Mouse (Mus musculus): ENCODE measurements around the gene Pbx1. TPM values are rescaled to one million over a fixed set of nuclear protein-coding genes. Genes with fewer than 3 reads are reported as not detected.

Gene Pbx1
- polyA plus RNA-seq, 2 experiments, result 26.5 to 48.2 TPM

GRCm38 (mm10) chr1:168372089-168372488 is 60.0 kb downstream of the Pbx1 start:
- no peak overlapping the region for H3K4me3 ChIP-seq (replicated peaks; ENCODE audit: low read length)
- no peak overlapping the region for H3K4me2 ChIP-seq (replicated peaks; ENCODE audit: low read depth, low read length, severe bottlenecking)
- DNase-seq (ENCODE audit: low spot score) (no peak), ATAC-seq (ENCODE audit: low FRiP score, low read depth) (no peak)
- no peak for TF ChIP-seq POLR2A (IDR thresholded peaks at IDR 0.05; ENCODE audit: borderline replicate concordance, extremely low read depth, insufficient read depth, insufficient read length)
- peaks cover 3% of the 10 kb centered on the region for H3K4me1 ChIP-seq (ENCODE audit: control insufficient read depth, insufficient read depth, low read length)
- 0 out of 2 replicates have a peak, but pooled peaks cover 8% of the 10 kb centered on the region for H3K36me3 ChIP-seq (ENCODE audit: control insufficient read depth, insufficient read depth, low read length)
- no peaks in the 10 kb centered on the region for H3K9me3 ChIP-seq (ENCODE audit: control insufficient read depth, low read length)
- H3K27ac ChIP-seq (replicated peaks; ENCODE audit: low read depth, low read length), result no peak overlapping the region
- 84% methylated on average over 2 of the region's 2 CpGs for WGBS
- no peak overlapping the region for H3K9ac ChIP-seq (ENCODE audit: low read depth, low read length, severe bottlenecking)
- H3K27me3 ChIP-seq (ENCODE audit: control insufficient read depth, insufficient read depth, low read length), result no peaks in the 10 kb centered on the region

GRCm38 (mm10) chr1:168370966-168371365 is 61.1 kb downstream of the Pbx1 start:
- H3K4me3 ChIP-seq (replicated peaks; ENCODE audit: low read length), result no peak overlapping the region
- DNase-seq (ENCODE audit: low spot score) (no peak), ATAC-seq (ENCODE audit: low FRiP score, low read depth) (no peak)
- no peak overlapping the region for H3K27ac ChIP-seq (replicated peaks; ENCODE audit: low read depth, low read length)
- TF ChIP-seq POLR2A (IDR thresholded peaks at IDR 0.05; ENCODE audit: borderline replicate concordance, extremely low read depth, insufficient read depth, insufficient read length), result no peak
- H3K4me1 ChIP-seq (ENCODE audit: control insufficient read depth, insufficient read depth, low read length), result peaks cover 3% of the 10 kb centered on the region
- H3K36me3 ChIP-seq (ENCODE audit: control insufficient read depth, insufficient read depth, low read length), result 0 out of 2 replicates have a peak, but pooled peaks cover 8% of the 10 kb centered on the region
- H3K4me2 ChIP-seq (replicated peaks; ENCODE audit: low read depth, low read length, severe bottlenecking), result no peak overlapping the region
- 66% methylated on average over 9 of the region's 9 CpGs for WGBS
- H3K27me3 ChIP-seq (ENCODE audit: control insufficient read depth, insufficient read depth, low read length), result no peaks in the 10 kb centered on the region
- H3K9ac ChIP-seq (ENCODE audit: low read depth, low read length, severe bottlenecking), result no peak overlapping the region
- no peaks in the 10 kb centered on the region for H3K9me3 ChIP-seq (ENCODE audit: control insufficient read depth, low read length)

- Histone ChIP-seq H3K4me3 (replicated peaks; ENCODE audit: low read length) (no peak overlapping the region), H3K27ac (replicated peaks; ENCODE audit: low read depth, low read length) (no peak overlapping the region), H3K4me1 (ENCODE audit: control insufficient read depth, insufficient read depth, low read length) (no peaks in the 10 kb centered on the region; the same call in 1 of the 2 replicates), H3K36me3 (ENCODE audit: control insufficient read depth, insufficient read depth, low read length) (0 out of 2 replicates have a peak, but pooled peaks cover 4% of the 10 kb centered on the region), H3K9ac (ENCODE audit: low read depth, low read length, severe bottlenecking) (no peak overlapping the region), H3K27me3 (ENCODE audit: control insufficient read depth, insufficient read depth, low read length) (no peaks in the 10 kb centered on the region), H3K9me3 (ENCODE audit: control insufficient read depth, low read length) (no peaks in the 10 kb centered on the region), H3K4me2 (replicated peaks; ENCODE audit: low read depth, low read length, severe bottlenecking) (no peak overlapping the region)
- DNase-seq (ENCODE audit: low spot score) (no peak), ATAC-seq (ENCODE audit: low FRiP score, low read depth) (no peak)
- WGBS, result 80% methylated on average over 5 of the region's 5 CpGs
- no peak for TF ChIP-seq POLR2A (IDR thresholded peaks at IDR 0.05; ENCODE audit: borderline replicate concordance, extremely low read depth, insufficient read depth, insufficient read length)
Measured at GRCm38 (mm10) chr1:168366261-168366660, 65.8 kb downstream of the Pbx1 start.

GRCm38 (mm10) chr1:168364325-168364724 is 67.7 kb downstream of the Pbx1 start:
- Histone ChIP-seq H3K4me1 (ENCODE audit: control insufficient read depth, insufficient read depth, low read length) (no peaks in the 10 kb centered on the region; the same call in 1 of the 2 replicates), H3K4me2 (replicated peaks; ENCODE audit: low read depth, low read length, severe bottlenecking) (no peak overlapping the region), H3K36me3 (ENCODE audit: control insufficient read depth, insufficient read depth, low read length) (no peaks in the 10 kb centered on the region; the same call in 1 of the 2 replicates), H3K27ac (replicated peaks; ENCODE audit: low read depth, low read length) (no peak overlapping the region), H3K27me3 (ENCODE audit: control insufficient read depth, insufficient read depth, low read length) (no peaks in the 10 kb centered on the region), H3K9me3 (ENCODE audit: control insufficient read depth, low read length) (no peaks in the 10 kb centered on the region), H3K9ac (ENCODE audit: low read depth, low read length, severe bottlenecking) (no peak overlapping the region), H3K4me3 (replicated peaks; ENCODE audit: low read length) (no peak overlapping the region)
- TF ChIP-seq POLR2A (IDR thresholded peaks at IDR 0.05; ENCODE audit: borderline replicate concordance, extremely low read depth, insufficient read depth, insufficient read length), result no peak
- DNase-seq (ENCODE audit: low spot score) (no peak), ATAC-seq (ENCODE audit: low FRiP score, low read depth) (no peak)
- WGBS, result 64% methylated on average over 7 of the region's 7 CpGs

- Histone ChIP-seq H3K27me3 (ENCODE audit: control insufficient read depth, insufficient read depth, low read length) (no peaks in the 10 kb centered on the region), H3K4me3 (replicated peaks; ENCODE audit: low read length) (no peak overlapping the region), H3K27ac (replicated peaks; ENCODE audit: low read depth, low read length) (no peak overlapping the region), H3K4me2 (replicated peaks; ENCODE audit: low read depth, low read length, severe bottlenecking) (no peak overlapping the region), H3K9ac (ENCODE audit: low read depth, low read length, severe bottlenecking) (no peak overlapping the region), H3K4me1 (ENCODE audit: control insufficient read depth, insufficient read depth, low read length) (peaks cover 4% of the 10 kb centered on the region; the same call in 1 of the 2 replicates), H3K36me3 (ENCODE audit: control insufficient read depth, insufficient read depth, low read length) (no peaks in the 10 kb centered on the region; the same call in 1 of the 2 replicates), H3K9me3 (ENCODE audit: control insufficient read depth, low read length) (no peaks in the 10 kb centered on the region)
- no peak for TF ChIP-seq POLR2A (IDR thresholded peaks at IDR 0.05; ENCODE audit: borderline replicate concordance, extremely low read depth, insufficient read depth, insufficient read length)
- 78% methylated on average over 11 of the region's 11 CpGs for WGBS
- DNase-seq (ENCODE audit: low spot score) (no peak), ATAC-seq (ENCODE audit: low FRiP score, low read depth) (no peak)
Measured at GRCm38 (mm10) chr1:168363053-168363452, 69.0 kb downstream of the Pbx1 start.
